Mouse (Mus musculus) adrenal gland, postnatal 36 days (tissue): Measurements from ENCODE around the gene Fmo3. TPM values are rescaled to one million over a fixed set of nuclear protein-coding genes. Genes with fewer than 3 reads are reported as not detected.

Source experiments
- DNase-seq, 2 experiments: peaks; one replicate each; pipeline ENCODE4 v3.0.0; 2021; ENCODE audit warnings: mixed read lengths in 1 of 2
- total RNA-seq, 2 experiments: library from RNA; stranded (reverse); gene quantifications; 2 replicates each; pipeline ENCODE4 v1.2.3; 2021

Gene Fmo3
- total RNA-seq, 2 experiments from 2014 or later = 0.13 TPM; not detected in 1

- DNase-seq = no peak
These were observed 53.7 kb downstream of the Fmo3 start for GRCm38 (mm10) chr1:162930631-162931030.

GRCm38 (mm10) chr1:162929146-162929545 lies 55.2 kb downstream of the Fmo3 start:
- DNase-seq = no peak

GRCm38 (mm10) chr1:162925121-162925520 lies 59.2 kb downstream of the Fmo3 start:
- no peak for DNase-seq

GRCm38 (mm10) chr1:162916661-162917060 lies 67.7 kb downstream of the Fmo3 start:
- no peak for DNase-seq

DNA sequence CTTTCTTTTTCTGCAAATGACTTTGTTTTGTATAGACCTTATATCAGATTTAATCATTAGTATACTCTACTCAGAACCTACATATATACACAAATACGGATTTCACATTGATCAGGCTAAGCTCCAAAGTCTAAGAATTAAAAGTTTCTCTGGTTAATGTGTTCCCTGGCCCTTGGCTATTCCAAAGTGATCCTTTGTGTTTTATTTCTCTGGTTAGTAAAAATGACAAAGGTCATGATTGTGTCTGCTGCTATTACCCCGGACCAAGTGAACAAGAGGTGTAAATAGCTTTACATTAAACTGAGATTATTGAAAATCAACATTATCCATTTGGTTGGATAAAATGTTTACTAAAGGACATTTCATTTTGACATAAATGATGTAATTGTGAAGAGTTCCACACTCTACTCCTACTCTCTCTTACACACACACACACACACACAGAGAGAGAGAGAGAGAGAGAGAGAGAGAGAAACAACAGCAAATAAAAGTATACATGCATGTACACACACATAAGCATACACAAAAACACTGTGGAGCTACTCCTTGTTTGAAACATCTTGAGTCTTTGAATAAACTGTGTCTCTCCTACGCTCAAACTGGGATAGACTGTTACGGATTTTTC lies 69.3 kb downstream of the Fmo3 start:
- no peak for DNase-seq

DNA sequence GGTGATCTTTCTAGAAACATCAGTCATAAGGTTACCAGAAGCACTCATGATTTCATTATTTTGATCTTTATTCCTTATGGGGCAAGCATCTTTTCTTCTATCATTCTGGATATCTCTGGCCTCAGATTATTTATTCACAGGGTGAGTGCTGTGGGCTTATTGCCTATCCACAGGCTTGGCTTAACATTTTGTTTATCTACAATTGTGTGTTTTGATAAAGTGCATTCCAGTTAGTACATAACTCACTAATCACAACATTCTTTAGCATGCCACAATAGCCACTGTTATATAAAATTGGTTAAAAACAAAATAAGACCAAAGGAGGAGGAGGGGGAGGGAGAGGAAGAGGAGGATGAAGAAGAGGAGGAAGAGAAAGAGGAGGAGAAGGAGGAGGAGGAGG lies 72.2 kb downstream of the Fmo3 start:
- DNase-seq = no peak

Other genes with a start within 250 kb of the Fmo3 start
- gene Prrc2c, start 244.0 kb downstream of the Fmo3 start, total RNA-seq = 100 to 1,000 TPM; 148 to 161 TPM
- gene Fmo4, start 170.6 kb downstream of the Fmo3 start, total RNA-seq = 1 to 10 TPM in 1 of 2 experiments, under 1 TPM in 1; 0.93 to 1.1 TPM
- gene Fmo1, start 117.9 kb downstream of the Fmo3 start, total RNA-seq = 100 to 1,000 TPM; 158 to 352 TPM
- 10 to 100 TPM; 40.5 to 47.1 TPM for gene Fmo2, start 85.8 kb downstream of the Fmo3 start, total RNA-seq
- gene Fmo6, start 47.0 kb downstream of the Fmo3 start, total RNA-seq = not detected
- gene Mroh9, start 101.1 kb upstream of the Fmo3 start, total RNA-seq = not detected